Mouse (Mus musculus) limb, embryonic 12.5 days (tissue): Measurements from ENCODE around the gene Akap11. TPM values are rescaled to one million over a fixed set of nuclear protein-coding genes. Genes with fewer than 3 reads are reported as not detected.

Source experiments
- ATAC-seq: fragments of 200-750 bp; cut with Nextera tagmentation; 2 replicates; pipeline ENCODE4 v1.8.0; 2017; ENCODE audit warnings: low read depth, moderate TSS enrichment; ENCODE audit not compliant: insufficient number of reproducible peaks, insufficient read depth, low FRiP score, low TSS enrichment
- H3K27ac ChIP-seq: fragments of 300-500 bp; sonication (generic); 2 replicates; pipeline ENCODE4 v1.5.1; 2016; ENCODE audit warnings: mild to moderate bottlenecking, moderate library complexity
- H3K27me3 ChIP-seq: fragments of 300-500 bp; sonication (generic); 2 replicates; pipeline ENCODE4 v1.6.1; 2016; ENCODE audit warnings: mild to moderate bottlenecking, moderate library complexity
- H3K36me3 ChIP-seq: fragments of 300-500 bp; sonication (generic); 2 replicates; pipeline ENCODE4 v1.6.1; 2016; ENCODE audit warnings: mild to moderate bottlenecking, moderate library complexity
- H3K4me1 ChIP-seq: fragments of 300-500 bp; sonication (generic); replicated peaks from 2 replicates; pipeline ENCODE4 v1.6.1; 2016
- H3K4me2 ChIP-seq: fragments of 300-500 bp; sonication (generic); 2 replicates; pipeline ENCODE4 v1.6.1; 2016; ENCODE audit warnings: mild to moderate bottlenecking, moderate library complexity
- H3K4me3 ChIP-seq: fragments of 300-500 bp; sonication (generic); replicated peaks from 2 replicates; pipeline ENCODE4 v1.5.1; 2016; ENCODE audit warnings: mild to moderate bottlenecking
- H3K9ac ChIP-seq: fragments of 300-500 bp; sonication (generic); replicated peaks from 2 replicates; pipeline ENCODE4 v1.6.1; 2016; ENCODE audit warnings: mild to moderate bottlenecking, moderate library complexity
- H3K9me3 ChIP-seq: fragments of 300-500 bp; sonication (generic); 2 replicates; pipeline ENCODE4 v1.6.1; 2016; ENCODE audit warnings: mild to moderate bottlenecking, moderate library complexity
- WGBS: fragments of 180-500 bp; shearing (Covaris S2); methylation state at CpG from one replicate; pipeline ENCODE4 v1.1.7; 2016; 5-methylcytosine and 5-hydroxymethylcytosine counted together
- polyA plus RNA-seq: library from polyadenylated mRNA; unstranded; fragments of >200 nt; fragmentation: Nextera tagmentation; extraction: Ambion mirVana; gene quantifications from 2 replicates; pipeline ENCODE4 v1.2.1, GENCODE M21; 2016

Akap11 gene
- polyA plus RNA-seq, 1 experiment from 2014 or later, result 27.1 TPM

GRCm38 (mm10) chr14:78528461-78529425 lies 7.9 kb downstream of the Akap11 start:
- Histone ChIP-seq H3K27ac (no peak overlapping the region), H3K4me1 (peaks cover 38% of the 10 kb centered on the region), H3K4me2 (no peak overlapping the region), H3K9me3 (no peaks in the 10 kb centered on the region), H3K27me3 (no peaks in the 10 kb centered on the region), H3K9ac (no peak overlapping the region), H3K4me3 (no peak overlapping the region), H3K36me3 (0 out of 2 replicates have a peak, but pooled peaks cover 7% of the 10 kb centered on the region)
- ATAC-seq, result no peak
- WGBS, result 78% methylated on average over 8 of the region's 8 CpGs

- Histone ChIP-seq H3K4me2 (no peak overlapping the region), H3K9ac (no peak overlapping the region), H3K27ac (no peak overlapping the region), H3K27me3 (no peaks in the 10 kb centered on the region), H3K9me3 (no peaks in the 10 kb centered on the region), H3K4me1 (peaks cover 36% of the 10 kb centered on the region), H3K36me3 (peaks cover 7% of the 10 kb centered on the region; the same call in 1 of the 2 replicates), H3K4me3 (no peak overlapping the region)
- no peak for ATAC-seq
- WGBS, result 63% methylated on average over 6 of the region's 6 CpGs
Observed at GRCm38 (mm10) chr14:78526907-78527306, 9.7 kb downstream of the Akap11 start.

GRCm38 (mm10) chr14:78526475-78526874 lies 10.1 kb downstream of the Akap11 start:
- ATAC-seq, result no peak
- Histone ChIP-seq H3K9ac (no peak overlapping the region), H3K9me3 (no peaks in the 10 kb centered on the region), H3K4me1 (peaks cover 36% of the 10 kb centered on the region), H3K27me3 (no peaks in the 10 kb centered on the region), H3K4me3 (no peak overlapping the region), H3K36me3 (peaks cover 11% of the 10 kb centered on the region; the same call in 1 of the 2 replicates), H3K27ac (no peak overlapping the region), H3K4me2 (no peak overlapping the region)
- WGBS, result 38% methylated on average over 3 of the region's 3 CpGs

GRCm38 (mm10) chr14:78525611-78526457 lies 10.8 kb downstream of the Akap11 start:
- H3K36me3 ChIP-seq, result peaks cover 13% of the 10 kb centered on the region; the same call in 1 of the 2 replicates
- H3K9ac ChIP-seq, result no peak overlapping the region
- H3K27ac ChIP-seq, result no peak overlapping the region
- 0 out of 2 replicates have a peak, but pooled peaks have one; percentile 52 for ATAC-seq
- H3K9me3 ChIP-seq, result no peaks in the 10 kb centered on the region
- H3K4me1 ChIP-seq, result peaks cover 36% of the 10 kb centered on the region
- H3K4me2 ChIP-seq, result no peak overlapping the region
- 59% methylated on average over 3 of the region's 3 CpGs for WGBS
- no peaks in the 10 kb centered on the region for H3K27me3 ChIP-seq
- H3K4me3 ChIP-seq, result no peak overlapping the region

- no peak overlapping the region for H3K4me2 ChIP-seq
- WGBS, result 90% methylated on average over 2 of the region's 2 CpGs
- H3K27ac ChIP-seq, result no peak overlapping the region
- no peaks in the 10 kb centered on the region for H3K27me3 ChIP-seq
- peaks cover 31% of the 10 kb centered on the region for H3K4me1 ChIP-seq
- H3K9ac ChIP-seq, result no peak overlapping the region
- H3K9me3 ChIP-seq, result no peaks in the 10 kb centered on the region
- no peak for ATAC-seq
- H3K4me3 ChIP-seq, result no peak overlapping the region
- peaks cover 13% of the 10 kb centered on the region; the same call in 1 of the 2 replicates for H3K36me3 ChIP-seq
Observed at GRCm38 (mm10) chr14:78525059-78525458, 11.5 kb downstream of the Akap11 start.

GRCm38 (mm10) chr14:78510713-78511112 lies 25.9 kb downstream of the Akap11 start:
- peaks cover 84% of the 10 kb centered on the region for H3K36me3 ChIP-seq
- no peaks in the 10 kb centered on the region for H3K4me1 ChIP-seq
- H3K27me3 ChIP-seq, result no peaks in the 10 kb centered on the region
- no peak overlapping the region for H3K4me3 ChIP-seq
- no peaks in the 10 kb centered on the region for H3K9me3 ChIP-seq
- no peak overlapping the region for H3K4me2 ChIP-seq
- ATAC-seq, result no peak
- WGBS, result 84% methylated on average over 9 of the region's 9 CpGs
- H3K9ac ChIP-seq, result no peak overlapping the region
- H3K27ac ChIP-seq, result no peak overlapping the region

- Histone ChIP-seq H3K9ac (no peak overlapping the region), H3K9me3 (no peaks in the 10 kb centered on the region), H3K27me3 (no peaks in the 10 kb centered on the region), H3K36me3 (peaks cover 86% of the 10 kb centered on the region), H3K27ac (no peak overlapping the region), H3K4me2 (no peak overlapping the region), H3K4me1 (no peaks in the 10 kb centered on the region), H3K4me3 (no peak overlapping the region)
- 95% methylated on average over 6 of the region's 6 CpGs for WGBS
- ATAC-seq, result no peak
Observed at GRCm38 (mm10) chr14:78509791-78510190, 26.8 kb downstream of the Akap11 start.

GRCm38 (mm10) chr14:78500578-78500977 lies 36.0 kb downstream of the Akap11 start:
- no peak overlapping the region for H3K9ac ChIP-seq
- WGBS, result 79% methylated on average over 3 of the region's 3 CpGs
- no peak overlapping the region for H3K4me3 ChIP-seq
- no peaks in the 10 kb centered on the region for H3K4me1 ChIP-seq
- ATAC-seq, result no peak
- H3K9me3 ChIP-seq, result no peaks in the 10 kb centered on the region
- no peak overlapping the region for H3K4me2 ChIP-seq
- peaks cover 48% of the 10 kb centered on the region for H3K36me3 ChIP-seq
- H3K27me3 ChIP-seq, result no peaks in the 10 kb centered on the region
- no peak overlapping the region for H3K27ac ChIP-seq

GRCm38 (mm10) chr14:78496691-78497090 lies 39.9 kb downstream of the Akap11 start:
- Histone ChIP-seq H3K27me3 (no peaks in the 10 kb centered on the region), H3K4me3 (no peak overlapping the region), H3K36me3 (peaks cover 56% of the 10 kb centered on the region), H3K27ac (no peak overlapping the region), H3K9ac (no peak overlapping the region), H3K4me1 (no peaks in the 10 kb centered on the region), H3K4me2 (no peak overlapping the region), H3K9me3 (no peaks in the 10 kb centered on the region)
- no peak for ATAC-seq
- 93% methylated on average over 4 of the region's 4 CpGs for WGBS

- no peak overlapping the region for H3K9ac ChIP-seq
- H3K27ac ChIP-seq, result no peak overlapping the region
- WGBS, result 87% methylated on average over 4 of the region's 4 CpGs
- ATAC-seq, result no peak
- no peaks in the 10 kb centered on the region for H3K9me3 ChIP-seq
- no peak overlapping the region for H3K4me2 ChIP-seq
- no peaks in the 10 kb centered on the region for H3K27me3 ChIP-seq
- H3K4me1 ChIP-seq, result no peaks in the 10 kb centered on the region
- H3K36me3 ChIP-seq, result peaks cover 61% of the 10 kb centered on the region
- no peak overlapping the region for H3K4me3 ChIP-seq
Observed at GRCm38 (mm10) chr14:78495241-78495640, 41.4 kb downstream of the Akap11 start.

GRCm38 (mm10) chr14:78492602-78493001 lies 44.0 kb downstream of the Akap11 start:
- Histone ChIP-seq H3K9me3 (no peaks in the 10 kb centered on the region), H3K9ac (no peak overlapping the region), H3K27me3 (no peaks in the 10 kb centered on the region), H3K4me3 (no peak overlapping the region), H3K4me2 (no peak overlapping the region), H3K36me3 (peaks cover 48% of the 10 kb centered on the region), H3K27ac (no peak overlapping the region), H3K4me1 (no peaks in the 10 kb centered on the region)
- WGBS, result 92% methylated on average over 9 of the region's 9 CpGs
- ATAC-seq, result no peak
